In the genomic region with DNA sequence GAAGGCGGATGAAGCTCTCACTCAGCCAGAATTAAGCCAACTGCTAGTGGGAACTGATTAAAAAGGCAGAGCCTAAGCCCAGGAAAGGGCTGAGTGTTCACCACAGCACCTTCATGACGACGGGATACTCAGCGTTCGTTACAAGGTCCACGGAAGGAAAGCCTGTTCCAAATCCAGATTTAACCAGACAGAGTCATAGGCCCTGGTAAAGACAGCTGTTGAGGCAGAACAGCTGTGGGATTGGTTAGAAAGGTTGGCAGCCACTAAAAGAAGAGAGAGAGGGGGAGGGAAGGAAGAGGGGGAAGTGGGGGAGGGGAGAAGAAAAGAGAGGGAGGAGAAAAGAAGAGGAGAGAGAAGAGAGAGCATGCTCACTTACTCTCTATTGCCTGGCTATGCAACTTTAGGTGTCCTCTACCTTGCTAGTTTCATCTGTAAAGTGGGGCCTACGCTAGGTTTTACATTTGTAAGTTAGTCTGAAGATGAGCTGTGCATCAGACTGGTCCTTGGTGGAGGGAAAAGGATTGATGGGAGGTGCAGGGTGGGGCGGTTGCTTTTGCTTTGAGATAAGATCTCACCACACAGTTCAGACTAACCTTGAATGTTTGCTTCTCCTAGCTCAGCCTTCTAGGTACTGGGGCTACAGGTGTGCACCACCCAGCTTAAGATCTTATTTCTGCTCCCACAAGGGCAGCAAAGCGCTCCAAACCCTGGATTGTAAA, we compare ENCODE assay signal across 10 mouse cellular contexts. TPM values are rescaled to one million over a fixed set of nuclear protein-coding genes. Genes with fewer than 3 reads are reported as not detected.
DNase-seq lines count a peak whose midpoint lies in the region; ATAC-seq lines count a peak whose summit lies in the region.
"Had no signal": no experiment of that assay in that cellular context is flagged by ENCODE, and none has a peak within 500 bp of the region (broad histone marks: within the 10 kb centered on the region; RNA-seq: fewer than 3 reads in every experiment).

No protein-coding gene starts in this region.

- no peak for DNase-seq in heart, adult 8-10 months (ENCODE audit: low spot score)
- DNase-seq in naive thymus-derived CD4-positive, alpha-beta T cell, adult 2 months (ENCODE audit: low read depth), result peak; percentile 83
- no peak for DNase-seq in adrenal gland, postnatal 4 days (ENCODE audit: low spot score in 2 of 2)
- no peak for DNase-seq in layer of hippocampus, postnatal 10 days (ENCODE audit: low spot score in 2 of 2)
- DNase-seq in left cerebral cortex, postnatal 36 days (ENCODE audit: low spot score in 2 of 2), result no peak
- DNase-seq: cerebellum, adult 9-10 months had no signal

- WGBS in heart, embryonic 16.5 days, result 65% methylated on average over 9 of the region's 9 CpGs
- WGBS in forebrain, embryonic 16.5 days, result 59% methylated on average over 9 of the region's 9 CpGs

- peak overlapping the region; percentile 52 for H3K27ac ChIP-seq in heart, embryonic 16.5 days (ENCODE audit: low read length)
- H3K27ac ChIP-seq in forebrain, embryonic 16.5 days (ENCODE audit: low read length), result peak overlapping the region; percentile 47

- no peak for ATAC-seq in heart, embryonic 16.5 days (replicated peaks; ENCODE audit: extremely low read depth, insufficient read depth, low FRiP score)
- peak; percentile 43 for ATAC-seq in CD4-positive, CD25-positive, alpha-beta regulatory T cell, adult 4 months
- no peak for ATAC-seq in forebrain, embryonic 16.5 days
- ATAC-seq: midbrain, embryonic 16.5 days had no signal

- intact Hi-C loops in left cerebral cortex, postnatal 36 days (cut with DNase I), result no loop called here

- H3K4me2 ChIP-seq in heart, embryonic 16.5 days (ENCODE audit: low read depth, low read length), result no peak overlapping the region
- H3K4me2 ChIP-seq in forebrain, embryonic 16.5 days (ENCODE audit: low read length), result no peak overlapping the region

- peaks cover 3% of the 10 kb centered on the region; the same call in 1 of the 2 replicates for H3K27me3 ChIP-seq in heart, embryonic 16.5 days (ENCODE audit: control insufficient read depth, insufficient read depth, low read length)
- no peaks in the 10 kb centered on the region for H3K27me3 ChIP-seq in forebrain, embryonic 16.5 days (replicated peaks; ENCODE audit: control insufficient read depth, insufficient read depth, low read length)

- no peaks in the 10 kb centered on the region for H3K9me3 ChIP-seq in heart, embryonic 16.5 days (replicated peaks; ENCODE audit: control insufficient read depth, low read length)
- no peaks in the 10 kb centered on the region for H3K9me3 ChIP-seq in forebrain, embryonic 16.5 days (ENCODE audit: control insufficient read depth, low read length)

- no peaks in the 10 kb centered on the region for H3K36me3 ChIP-seq in heart, embryonic 16.5 days (ENCODE audit: control insufficient read depth, insufficient read depth)
- no peaks in the 10 kb centered on the region for H3K36me3 ChIP-seq in forebrain, embryonic 16.5 days (ENCODE audit: control insufficient read depth, insufficient read depth)

- H3K9ac ChIP-seq in heart, embryonic 16.5 days (ENCODE audit: low read length), result peak overlapping the region; percentile 13; the same call in 1 of the 2 replicates
- no peak overlapping the region for H3K9ac ChIP-seq in forebrain, embryonic 16.5 days (replicated peaks; ENCODE audit: low read depth, low read length)

- H3K4me3 ChIP-seq in heart, embryonic 16.5 days (ENCODE audit: low read length), result no peak overlapping the region
- H3K4me3 ChIP-seq in forebrain, embryonic 16.5 days (replicated peaks; ENCODE audit: low read length), result no peak overlapping the region

- peaks cover 48% of the 10 kb centered on the region for H3K4me1 ChIP-seq in heart, embryonic 16.5 days (ENCODE audit: control insufficient read depth, insufficient read depth, low read length)
- H3K4me1 ChIP-seq in forebrain, embryonic 16.5 days (replicated peaks; ENCODE audit: control insufficient read depth, insufficient read depth, low read length), result peaks cover 48% of the 10 kb centered on the region

RNA-seq across cellular contexts. Expression of a gene that starts 5.9 kb away (rescaled TPM):
- polyA plus RNA-seq in heart, embryonic 16.5 days (2015; fragmentation: Nextera tagmentation; extraction: Ambion mirVana), result 16.0 and 26.4 TPM in 2 replicates
- total RNA-seq in heart, adult 8-10 months (2022), result 10 to 100 TPM; 29.1 to 39.9 (median 35.2) TPM
- 1 to 10 TPM in 1 of 2 experiments, under 1 TPM in 1; 0.91 to 1.3 TPM for polyA plus RNA-seq in CD4-positive, CD25-positive, alpha-beta regulatory T cell, adult 4 months (2017; shearing (Covaris generic))
- polyA plus RNA-seq in forebrain, embryonic 16.5 days (2015; fragmentation: Nextera tagmentation; extraction: Ambion mirVana), result 45.3 and 49.5 TPM in 2 replicates
- total RNA-seq in adrenal gland, postnatal 4 days (2021), result 10 to 100 TPM; 34.7 to 38.8 TPM
- total RNA-seq in layer of hippocampus, postnatal 10 days (2021), result 10 to 100 TPM; 17.9 to 18.5 TPM
- total RNA-seq in left cerebral cortex, postnatal 36 days (2021), result 10 to 100 TPM; 12.2 to 13.1 TPM

RNA-seq across cellular contexts. Expression of a gene that starts 35.0 kb away (rescaled TPM):
- polyA plus RNA-seq in heart, embryonic 16.5 days (2015; fragmentation: Nextera tagmentation; extraction: Ambion mirVana), result 1.1 and 1.2 TPM in 2 replicates
- total RNA-seq in heart, adult 8-10 months (2022), result 1 to 10 TPM; 4.8 to 7.1 (median 5.4) TPM
- not detected for polyA plus RNA-seq in CD4-positive, CD25-positive, alpha-beta regulatory T cell, adult 4 months (2017; shearing (Covaris generic))
- polyA plus RNA-seq in forebrain, embryonic 16.5 days (2015; fragmentation: Nextera tagmentation; extraction: Ambion mirVana), result 0.87 and 2.2 TPM in 2 replicates
- 1 to 10 TPM; 4.6 to 5.0 TPM for total RNA-seq in adrenal gland, postnatal 4 days (2021)
- 1 to 10 TPM; 6.7 to 7.6 TPM for total RNA-seq in layer of hippocampus, postnatal 10 days (2021)
- total RNA-seq in left cerebral cortex, postnatal 36 days (2021), result 1 to 10 TPM; 4.3 to 5.3 TPM

RNA-seq across cellular contexts. Expression of a gene that starts 37.0 kb away (rescaled TPM):
- 53.3 and 61.1 TPM in 2 replicates for polyA plus RNA-seq in heart, embryonic 16.5 days (2015; fragmentation: Nextera tagmentation; extraction: Ambion mirVana)
- total RNA-seq in heart, adult 8-10 months (2022), result 10 to 100 TPM; 57.4 to 71.1 (median 64.1) TPM
- polyA plus RNA-seq in CD4-positive, CD25-positive, alpha-beta regulatory T cell, adult 4 months (2017; shearing (Covaris generic)), result not detected
- 6.8 and 8.6 TPM in 2 replicates for polyA plus RNA-seq in forebrain, embryonic 16.5 days (2015; fragmentation: Nextera tagmentation; extraction: Ambion mirVana)
- total RNA-seq in adrenal gland, postnatal 4 days (2021), result 10 to 100 TPM; 20.8 to 21.9 TPM
- total RNA-seq in layer of hippocampus, postnatal 10 days (2021), result 10 to 100 TPM; 17.2 to 19.9 TPM
- total RNA-seq in left cerebral cortex, postnatal 36 days (2021), result 10 to 100 TPM; 15.4 to 21.4 TPM
